Mouse (Mus musculus) liver, adult 2 months (tissue): ENCODE results near the gene Mtch1. TPM values are rescaled to one million over a fixed set of nuclear protein-coding genes. Genes with fewer than 3 reads are reported as not detected.
"Not testable (repeated sequence)": the region's sequence is repeated elsewhere in the genome, so short reads cannot be mapped to it uniquely, and the experiment has no call there.

Experiments used
- DNase-seq: peaks from one replicate; pipeline ENCODE4 v3.0.0-alpha.2; 2011; ENCODE audit warnings: low read depth, low spot score; ENCODE audit errors: extremely low read depth
- H3K27ac ChIP-seq: fragments of 200-500 bp; replicated peaks from 2 replicates; pipeline ENCODE4 v1.5.1; 2012; ENCODE audit warnings: low read depth, mild to moderate bottlenecking, control low read depth, inconsistent platforms, low read length; ENCODE audit not compliant: insufficient read depth
- H3K27me3 ChIP-seq: fragments of 200-500 bp; 2 replicates; pipeline ENCODE4 v1.6.1; 2012; ENCODE audit warnings: mild to moderate bottlenecking, moderate library complexity, low read length, inconsistent platforms; ENCODE audit not compliant: control insufficient read depth, insufficient read depth
- H3K36me3 ChIP-seq: fragments of 200-500 bp; 2 replicates; pipeline ENCODE4 v1.6.1; 2012; ENCODE audit warnings: low read length, inconsistent platforms; ENCODE audit not compliant: control insufficient read depth, insufficient read depth
- H3K4me1 ChIP-seq: fragments of 200-500 bp; 2 replicates; pipeline ENCODE4 v1.6.1; 2011; ENCODE audit warnings: low read length; ENCODE audit not compliant: control insufficient read depth, insufficient read depth
- H3K4me3 ChIP-seq: fragments of 200-500 bp; 2 replicates; pipeline ENCODE4 v1.5.1; 2011; ENCODE audit warnings: low read depth, mild to moderate bottlenecking, control low read depth, low read length, moderate library complexity; ENCODE audit not compliant: insufficient read depth
- H3K79me2 ChIP-seq: fragments of 200-500 bp; 2 replicates; pipeline ENCODE4 v1.6.1; 2012; ENCODE audit warnings: inconsistent platforms, mild to moderate bottlenecking, low read length, moderate library complexity; ENCODE audit not compliant: control insufficient read depth, insufficient read depth
- H3K9ac ChIP-seq: fragments of 200-500 bp; 2 replicates; pipeline ENCODE4 v1.6.1; 2012; ENCODE audit warnings: low read depth, mild to moderate bottlenecking, control low read depth, inconsistent platforms, low read length
- CTCF ChIP-seq: fragments of 200-500 bp; IDR thresholded peaks from 2 replicates; pipeline ENCODE4 v1.5.1; 2011; ENCODE audit warnings: low read depth, low read length, control low read depth
- POLR2A ChIP-seq: fragments of 200-500 bp; IDR thresholded peaks from 2 replicates; pipeline ENCODE4 v1.6.1; 2011; ENCODE audit warnings: low read length, control low read depth; ENCODE audit not compliant: insufficient read depth; ENCODE audit errors: extremely low read depth
- WGBS: fragments of 180-500 bp; shearing (Covaris S2); methylation state at CpG from one replicate; pipeline ENCODE4 v1.1.7; 2018; 5-methylcytosine and 5-hydroxymethylcytosine counted together
- polyA plus RNA-seq: library from polyadenylated mRNA; depleted of rRNA; stranded (reverse); fragments of >200 nt; gene quantifications from 2 replicates; pipeline ENCODE4 v1.2.3, GENCODE M21; 2012
- total RNA-seq: library from RNA; depleted of rRNA; stranded (reverse); fragments of >200 nt; gene quantifications from 2 replicates; pipeline ENCODE4 v1.2.3, GENCODE M21; 2014

Mtch1 gene
- total and polyA plus RNA-seq, 2 experiments, result 82.7 to 136 TPM

- 79% methylated on average over 6 of the region's 6 CpGs for WGBS
- Histone ChIP-seq H3K4me3 (no peak overlapping the region), H3K27me3 (no peaks in the 10 kb centered on the region), H3K79me2 (no peaks in the 10 kb centered on the region), H3K36me3 (no peaks in the 10 kb centered on the region), H3K4me1 (no peaks in the 10 kb centered on the region; the same call in 1 of the 2 replicates), H3K9ac (no peak overlapping the region), H3K27ac (no peak overlapping the region)
- DNase-seq, result no peak
- no peak for TF ChIP-seq POLR2A
- TF ChIP-seq CTCF, result no peak
Measured at GRCm38 (mm10) chr17:29318731-29319250, 28.9 kb downstream of the Mtch1 start.

GRCm38 (mm10) chr17:29317380-29317779, 30.4 kb downstream of the Mtch1 start, which contains the start of gene Pi16:
Gene Pi16, plus strand, starts transcription at chr17:29317680.
- DNase-seq, result not testable (repeated sequence)

GRCm38 (mm10) chr17:29316891-29317290, 30.8 kb downstream of the Mtch1 start:
- Histone ChIP-seq H3K27ac (peak overlapping the region; percentile 78), H3K9ac (no peak overlapping the region), H3K27me3 (no peaks in the 10 kb centered on the region; the same call in 1 of the 2 replicates), H3K36me3 (no peaks in the 10 kb centered on the region), H3K79me2 (no peaks in the 10 kb centered on the region), H3K4me1 (no peaks in the 10 kb centered on the region; the same call in 1 of the 2 replicates), H3K4me3 (no peak overlapping the region)
- DNase-seq, result no peak
- WGBS, result 80% methylated on average over 3 of the region's 3 CpGs
- TF ChIP-seq CTCF (no peak), POLR2A (no peak)

More at GRCm38 (mm10) chr17:29317380-29317779, 30.4 kb downstream of the Mtch1 start, which contains the start of gene Pi16:
- H3K27me3 ChIP-seq, H3K79me2 ChIP-seq, H3K9ac ChIP-seq, H3K36me3 ChIP-seq, H3K4me1 ChIP-seq, H3K4me3 ChIP-seq: not testable (repeated sequence)
- peak within 1 kb of the TSS; percentile 78 for H3K27ac ChIP-seq
- WGBS, result 90% methylated on average over 3 of the region's 3 CpGs

DNA sequence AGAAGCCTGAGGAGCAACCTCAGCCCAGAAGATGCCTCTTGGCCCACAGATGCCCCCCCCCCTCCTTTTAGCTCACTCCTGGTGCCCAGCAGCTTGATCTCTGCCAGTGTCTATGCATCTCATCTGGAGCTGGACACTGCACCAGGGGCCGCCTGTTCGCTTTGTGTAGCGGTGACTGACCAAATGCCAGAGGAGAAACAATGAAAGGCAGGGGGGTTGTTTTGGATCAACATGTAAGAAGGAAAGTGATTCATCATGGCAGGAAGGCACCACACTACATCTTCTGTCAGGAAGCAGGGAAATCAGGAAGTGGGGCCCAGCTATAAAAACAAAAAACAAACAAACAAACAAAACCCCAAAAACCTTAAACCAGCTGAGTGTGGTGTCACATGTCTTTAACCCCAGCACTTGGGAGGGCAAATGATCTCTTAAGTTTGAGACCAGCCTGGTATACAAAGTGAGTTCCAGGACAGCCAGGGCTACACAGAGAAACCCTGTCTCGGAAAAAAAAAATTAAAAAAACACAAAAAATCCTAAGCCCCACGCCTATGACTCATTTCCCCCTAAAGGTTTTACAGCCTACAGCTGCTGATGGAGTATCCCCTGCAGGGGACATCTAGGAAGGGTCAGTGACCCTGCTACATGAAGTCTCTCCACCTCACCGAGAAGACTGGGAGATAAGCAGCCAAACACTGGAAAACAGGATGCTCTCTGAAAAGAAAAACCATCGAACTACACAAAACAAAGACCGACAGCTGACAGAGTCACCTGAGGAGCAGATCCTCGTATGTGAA, 31.9 kb downstream of the Mtch1 start:
- Histone ChIP-seq H3K9ac (no peak overlapping the region), H3K79me2 (no peaks in the 10 kb centered on the region), H3K4me1 (no peaks in the 10 kb centered on the region; the same call in 1 of the 2 replicates), H3K36me3 (no peaks in the 10 kb centered on the region), H3K27ac (peak overlapping the region; percentile 78), H3K4me3 (no peak overlapping the region), H3K27me3 (no peaks in the 10 kb centered on the region; the same call in 1 of the 2 replicates)
- no peak for TF ChIP-seq POLR2A
- no peak for TF ChIP-seq CTCF
- 66% methylated on average over 9 of the region's 9 CpGs for WGBS
- no peak for DNase-seq

GRCm38 (mm10) chr17:29313300-29313699, 34.4 kb downstream of the Mtch1 start:
- Histone ChIP-seq H3K27ac (no peak overlapping the region), H3K79me2 (no peaks in the 10 kb centered on the region), H3K4me3 (no peak overlapping the region), H3K4me1 (no peaks in the 10 kb centered on the region; the same call in 1 of the 2 replicates), H3K27me3 (no peaks in the 10 kb centered on the region; the same call in 1 of the 2 replicates), H3K9ac (no peak overlapping the region), H3K36me3 (no peaks in the 10 kb centered on the region)
- DNase-seq, result no peak
- no peak for TF ChIP-seq POLR2A
- peak; percentile 13; the same call in 1 of the 2 replicates for TF ChIP-seq CTCF

DNA sequence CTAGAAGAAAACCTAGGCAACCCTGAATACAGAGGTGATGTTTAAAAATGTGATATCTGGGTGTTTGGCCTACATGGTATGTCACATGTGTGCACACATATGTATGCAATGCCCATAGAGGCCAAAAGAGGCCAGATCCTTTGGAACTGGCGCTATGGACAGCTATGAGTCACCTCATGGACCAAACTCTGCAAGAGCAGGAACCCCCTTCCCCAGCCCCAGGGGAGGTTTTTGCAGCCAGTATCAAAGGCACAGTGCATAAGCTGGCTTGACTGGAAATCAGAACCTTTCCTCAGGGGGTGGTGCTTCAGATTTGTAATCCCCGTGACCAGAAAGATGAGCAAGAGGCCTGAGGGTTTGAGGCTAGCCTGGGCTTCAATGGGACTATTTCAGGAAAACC, 35.7 kb downstream of the Mtch1 start:
- Histone ChIP-seq H3K79me2 (no peaks in the 10 kb centered on the region), H3K4me1 (no peaks in the 10 kb centered on the region; the same call in 1 of the 2 replicates), H3K9ac (no peak overlapping the region), H3K36me3 (no peaks in the 10 kb centered on the region), H3K27ac (no peak overlapping the region), H3K27me3 (no peaks in the 10 kb centered on the region; the same call in 1 of the 2 replicates), H3K4me3 (no peak overlapping the region)
- DNase-seq, result no peak
- TF ChIP-seq POLR2A (no peak), CTCF (no peak)
- WGBS, result 100% methylated on average over 2 of the region's 2 CpGs
